Mouse (Mus musculus): ENCODE results near the gene Gm5089. TPM values are rescaled to one million over a fixed set of nuclear protein-coding genes. Genes with fewer than 3 reads are reported as not detected.
"Not testable (repeated sequence)": the region's sequence is repeated elsewhere in the genome, so short reads cannot be mapped to it uniquely, and the experiment has no call there.

Gene Gm5089
- polyA plus RNA-seq, 1 experiment from 2014 or later: 0.47 TPM

- ATAC-seq: no peak
- Histone ChIP-seq H3K9ac (replicated peaks; ENCODE audit: low read depth, low read length) (no peak overlapping the region), H3K27me3 (replicated peaks; ENCODE audit: control insufficient read depth, insufficient read depth, low read length) (peaks cover 22% of the 10 kb centered on the region)
Observed at GRCm38 (mm10) chr14:122460226-122460625, 9.3 kb upstream of the Gm5089 start.

GRCm38 (mm10) chr14:122459776-122460175, 8.9 kb upstream of the Gm5089 start:
- ATAC-seq: no peak
- Histone ChIP-seq H3K4me2 (ENCODE audit: low read length) (peak overlapping the region; percentile 37), H3K27me3 (replicated peaks; ENCODE audit: control insufficient read depth, insufficient read depth, low read length) (peaks cover 23% of the 10 kb centered on the region), H3K36me3 (ENCODE audit: control insufficient read depth, insufficient read depth) (no peaks in the 10 kb centered on the region), H3K27ac (ENCODE audit: low read length) (no peak overlapping the region), H3K9me3 (ENCODE audit: control insufficient read depth, low read length) (no peaks in the 10 kb centered on the region), H3K9ac (replicated peaks; ENCODE audit: low read depth, low read length) (no peak overlapping the region), H3K4me3 (replicated peaks; ENCODE audit: low read length) (peak overlapping the region; percentile 11; the same call in 1 of the 2 replicates), H3K4me1 (replicated peaks; ENCODE audit: control insufficient read depth, insufficient read depth, low read length) (peaks cover 15% of the 10 kb centered on the region)
- 81% methylated on average over 1 of the region's 1 CpGs for WGBS

More at GRCm38 (mm10) chr14:122460226-122460625, 9.3 kb upstream of the Gm5089 start:
- WGBS: 41% methylated on average over 5 of the region's 5 CpGs
- Histone ChIP-seq H3K36me3 (ENCODE audit: control insufficient read depth, insufficient read depth) (no peaks in the 10 kb centered on the region), H3K4me2 (ENCODE audit: low read length) (peak overlapping the region; percentile 37), H3K4me3 (replicated peaks; ENCODE audit: low read length) (peak overlapping the region; percentile 11), H3K4me1 (replicated peaks; ENCODE audit: control insufficient read depth, insufficient read depth, low read length) (peaks cover 20% of the 10 kb centered on the region), H3K27ac (ENCODE audit: low read length) (no peak overlapping the region), H3K9me3 (ENCODE audit: control insufficient read depth, low read length) (no peaks in the 10 kb centered on the region)

- H3K9ac ChIP-seq (replicated peaks; ENCODE audit: low read depth, low read length); H3K36me3 ChIP-seq (ENCODE audit: control insufficient read depth, insufficient read depth); H3K4me2 ChIP-seq (ENCODE audit: low read length); ATAC-seq; H3K27ac ChIP-seq (ENCODE audit: low read length); H3K4me3 ChIP-seq (replicated peaks; ENCODE audit: low read length); H3K9me3 ChIP-seq (ENCODE audit: control insufficient read depth, low read length): not testable (repeated sequence)
- H3K27me3 ChIP-seq (replicated peaks; ENCODE audit: control insufficient read depth, insufficient read depth, low read length): peaks cover 26% of the 10 kb centered on the region
- WGBS: 47% methylated on average over 6 of the region's 12 CpGs
- peaks cover 11% of the 10 kb centered on the region for H3K4me1 ChIP-seq (replicated peaks; ENCODE audit: control insufficient read depth, insufficient read depth, low read length)
Observed at GRCm38 (mm10) chr14:122459332-122459731, 8.4 kb upstream of the Gm5089 start.

GRCm38 (mm10) chr14:122455562-122455958, 4.6 kb upstream of the Gm5089 start:
- Histone ChIP-seq H3K9me3 (ENCODE audit: control insufficient read depth, low read length) (no peaks in the 10 kb centered on the region), H3K36me3 (ENCODE audit: control insufficient read depth, insufficient read depth) (no peaks in the 10 kb centered on the region), H3K4me2 (ENCODE audit: low read length) (no peak overlapping the region), H3K4me3 (replicated peaks; ENCODE audit: low read length) (no peak overlapping the region), H3K27ac (ENCODE audit: low read length) (no peak overlapping the region; the same call in 1 of the 2 replicates), H3K9ac (replicated peaks; ENCODE audit: low read depth, low read length) (no peak overlapping the region), H3K4me1 (replicated peaks; ENCODE audit: control insufficient read depth, insufficient read depth, low read length) (peaks cover 26% of the 10 kb centered on the region), H3K27me3 (replicated peaks; ENCODE audit: control insufficient read depth, insufficient read depth, low read length) (peaks cover 25% of the 10 kb centered on the region)
- no peak for ATAC-seq
- WGBS: 16% methylated on average over 4 of the region's 4 CpGs

GRCm38 (mm10) chr14:122454901-122455561, 4.1 kb upstream of the Gm5089 start:
- Histone ChIP-seq H3K9ac (replicated peaks; ENCODE audit: low read depth, low read length) (no peak overlapping the region), H3K36me3 (ENCODE audit: control insufficient read depth, insufficient read depth) (no peaks in the 10 kb centered on the region), H3K4me1 (replicated peaks; ENCODE audit: control insufficient read depth, insufficient read depth, low read length) (peaks cover 31% of the 10 kb centered on the region), H3K4me2 (ENCODE audit: low read length) (no peak overlapping the region), H3K4me3 (replicated peaks; ENCODE audit: low read length) (no peak overlapping the region), H3K27me3 (replicated peaks; ENCODE audit: control insufficient read depth, insufficient read depth, low read length) (peaks cover 25% of the 10 kb centered on the region), H3K9me3 (ENCODE audit: control insufficient read depth, low read length) (no peaks in the 10 kb centered on the region), H3K27ac (ENCODE audit: low read length) (no peak overlapping the region; the same call in 1 of the 2 replicates)
- 28% methylated on average over 10 of the region's 10 CpGs for WGBS
- ATAC-seq: no peak

GRCm38 (mm10) chr14:122453996-122454738, 3.3 kb upstream of the Gm5089 start:
- 9% methylated on average over 12 of the region's 12 CpGs for WGBS
- Histone ChIP-seq H3K9me3 (ENCODE audit: control insufficient read depth, low read length) (no peaks in the 10 kb centered on the region), H3K36me3 (ENCODE audit: control insufficient read depth, insufficient read depth) (no peaks in the 10 kb centered on the region), H3K27me3 (replicated peaks; ENCODE audit: control insufficient read depth, insufficient read depth, low read length) (peaks cover 32% of the 10 kb centered on the region), H3K27ac (ENCODE audit: low read length) (peak overlapping the region; percentile 2; the same call in 1 of the 2 replicates), H3K4me2 (ENCODE audit: low read length) (peak overlapping the region; percentile 52), H3K4me1 (replicated peaks; ENCODE audit: control insufficient read depth, insufficient read depth, low read length) (peaks cover 37% of the 10 kb centered on the region), H3K4me3 (replicated peaks; ENCODE audit: low read length) (no peak overlapping the region; the same call in 1 of the 2 replicates), H3K9ac (replicated peaks; ENCODE audit: low read depth, low read length) (no peak overlapping the region)
- ATAC-seq: no peak

GRCm38 (mm10) chr14:122453388-122453995, 2.6 kb upstream of the Gm5089 start:
- no peaks in the 10 kb centered on the region for H3K36me3 ChIP-seq (ENCODE audit: control insufficient read depth, insufficient read depth)
- whole genome bisulfite sequencing: under 1% methylated on average over 32 of the region's 32 CpGs
- H3K9ac ChIP-seq (replicated peaks; ENCODE audit: low read depth, low read length): no peak overlapping the region
- ATAC-seq: peak; percentile 72
- peaks cover 32% of the 10 kb centered on the region for H3K27me3 ChIP-seq (replicated peaks; ENCODE audit: control insufficient read depth, insufficient read depth, low read length)
- H3K9me3 ChIP-seq (ENCODE audit: control insufficient read depth, low read length): no peaks in the 10 kb centered on the region
- peaks cover 37% of the 10 kb centered on the region for H3K4me1 ChIP-seq (replicated peaks; ENCODE audit: control insufficient read depth, insufficient read depth, low read length)
- peak overlapping the region; percentile 20 for H3K4me3 ChIP-seq (replicated peaks; ENCODE audit: low read length)
- H3K4me2 ChIP-seq (ENCODE audit: low read length): peak overlapping the region; percentile 52
- peak overlapping the region; percentile 2 for H3K27ac ChIP-seq (ENCODE audit: low read length)

- Histone ChIP-seq H3K9ac (replicated peaks; ENCODE audit: low read depth, low read length) (no peak overlapping the region), H3K4me3 (replicated peaks; ENCODE audit: low read length) (no peak overlapping the region), H3K27me3 (replicated peaks; ENCODE audit: control insufficient read depth, insufficient read depth, low read length) (peaks cover 32% of the 10 kb centered on the region)
Observed at GRCm38 (mm10) chr14:122452701-122453387, 1.9 kb upstream of the Gm5089 start.

More at GRCm38 (mm10) chr14:122452701-122453387, 1.9 kb upstream of the Gm5089 start:
- Histone ChIP-seq H3K9me3 (ENCODE audit: control insufficient read depth, low read length) (no peaks in the 10 kb centered on the region), H3K4me2 (ENCODE audit: low read length) (peak overlapping the region; percentile 52), H3K27ac (ENCODE audit: low read length) (peak overlapping the region; percentile 2), H3K4me1 (replicated peaks; ENCODE audit: control insufficient read depth, insufficient read depth, low read length) (peaks cover 37% of the 10 kb centered on the region), H3K36me3 (ENCODE audit: control insufficient read depth, insufficient read depth) (no peaks in the 10 kb centered on the region)
- WGBS: 5% methylated on average over 13 of the region's 13 CpGs
- ATAC-seq: peak; percentile 24; the same call in 1 of the 2 replicates

Data from forebrain, embryonic 16.5 days (tissue).